Mouse (Mus musculus): ENCODE results near the gene Mcfd2.

Mcfd2 gene

DNA sequence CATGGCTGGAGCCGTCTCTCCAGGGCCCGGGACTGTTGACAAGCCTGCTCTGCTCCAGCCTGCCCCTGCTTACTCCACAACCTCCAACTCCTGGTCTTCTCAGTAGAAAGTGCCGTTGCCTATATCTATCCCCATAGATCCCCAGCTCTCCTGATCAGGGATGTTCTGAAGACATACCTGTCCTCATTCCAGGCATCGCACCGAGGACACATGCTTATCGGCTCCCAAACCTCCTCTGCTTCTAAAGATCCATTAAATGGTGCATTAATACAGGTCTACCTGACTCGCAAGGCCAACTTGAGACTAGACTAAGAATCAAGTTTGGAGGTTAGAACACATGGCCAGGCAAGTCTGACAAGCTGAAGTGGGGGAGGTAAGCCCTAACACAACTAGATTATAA lies 51.2 kb downstream of the Mcfd2 start:
- ChIA-PET CTCF (no interaction called here), POLR2A (no interaction called here)

DNA sequence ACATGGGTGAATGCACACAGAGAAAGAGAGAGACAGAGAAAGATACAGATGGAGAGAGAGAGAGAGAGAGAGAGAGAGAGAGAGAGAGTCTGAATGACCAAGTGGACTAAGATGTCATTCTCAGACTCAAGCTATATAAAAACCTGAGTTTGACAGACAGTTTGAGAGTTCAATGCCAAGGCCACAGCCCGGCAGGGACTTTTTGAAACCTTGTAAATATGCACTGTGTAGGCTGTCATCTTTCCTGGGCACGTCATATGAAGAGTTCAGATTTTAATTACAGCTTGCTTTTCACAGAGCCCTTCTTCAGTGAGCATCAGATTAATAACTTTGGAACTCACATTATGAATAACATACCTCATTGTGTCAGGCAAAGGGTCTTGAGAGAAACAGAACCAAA lies 55.2 kb downstream of the Mcfd2 start:
- ChIA-PET CTCF (interaction anchor here in 1 of 4 experiments (1.1 kb wide), 1 partner anchor 320 kb away, joined by 3 read pairs; no protein-coding TSS in a partner anchor), POLR2A (no interaction called here)

DNA sequence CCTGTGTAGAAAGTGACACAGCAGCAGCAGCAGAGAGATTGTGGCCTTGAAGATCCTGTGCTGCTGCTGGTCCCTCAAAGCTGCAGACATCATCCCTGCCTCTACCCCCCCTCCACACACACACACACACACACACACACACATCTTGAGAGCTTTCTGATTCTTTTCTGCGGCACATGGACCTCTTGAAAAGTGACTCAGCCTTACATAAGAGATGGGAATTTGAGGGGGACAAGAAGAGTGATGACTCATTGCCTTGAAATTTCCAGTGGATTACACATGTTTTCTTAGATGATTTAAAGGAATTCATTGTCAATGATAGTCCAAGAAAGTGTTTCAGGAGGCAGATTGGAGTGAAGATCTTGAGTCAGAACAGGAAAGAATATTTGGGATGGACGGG lies 58.9 kb downstream of the Mcfd2 start:
- CTCF ChIA-PET: no interaction called here
- POLR2A ChIA-PET: interaction anchor here in 2 of 4 experiments (0.9 to 1.1 kb wide), 3 partner anchors 12 to 316 kb away, joined by 3 to 5 read pairs (median 3); no protein-coding TSS in a partner anchor

All from embryonic stem cell, embryonic (primary cell).